Mouse (Mus musculus) embryonic stem cell, embryonic (primary cell): ENCODE measurements around the gene BC048562.

Experiments
- CTCF ChIA-PET, 4 experiments: fragments of 300-600 bp in 2 of 4; fragments of 350-600 bp in 2 of 4; sonication (Branson Sonifier 250); formaldehyde crosslinking; loops; one replicate each; lab custom pipeline; 2022; ENCODE audit warnings: inconsistent platforms in 2 of 4; lab: Charles Lee
- POLR2A ChIA-PET, 4 experiments: fragments of 300-600 bp in 2 of 4; fragments of 350-600 bp in 2 of 4; sonication (Branson Sonifier 250); formaldehyde crosslinking; loops; one replicate each; lab custom pipeline; 2022; ENCODE audit warnings: antibody characterized with exemption in 4 of 4, inconsistent platforms in 1 of 4; lab: Charles Lee

Gene BC048562

DNA sequence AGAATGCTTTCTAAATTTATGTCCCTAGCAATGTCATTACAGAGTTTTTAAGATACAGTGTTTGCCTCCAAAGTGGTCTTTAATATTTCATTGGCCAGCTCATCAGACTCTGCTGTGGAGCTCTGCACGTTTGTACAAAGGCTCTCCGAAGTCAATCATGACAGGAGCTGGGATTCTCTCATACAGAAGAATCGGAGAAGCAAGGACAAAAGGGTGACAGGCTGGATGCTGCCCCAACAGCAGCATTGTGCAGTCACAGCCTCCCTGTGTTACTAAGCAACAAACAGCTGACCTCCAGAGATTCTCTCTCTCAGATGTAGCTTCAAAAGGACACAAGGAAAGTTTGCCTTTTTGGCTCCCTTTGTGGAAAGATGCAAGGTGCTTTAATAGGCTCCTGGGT lies at the start of gene BC048562:
Gene BC048562, plus strand, starts transcription at position 301 of the 400 bp plus-strand sequence.
- ChIA-PET POLR2A (interaction anchor here in 2 of 4 experiments (0.6 to 1.2 kb wide), 3 partner anchors 82 to 130 kb away, joined by 3 to 6 read pairs (median 3); partner anchors contain the start of gene Tcta (in 1 of the 2)), CTCF (interaction anchor here in 2 of 4 experiments (1.7 kb wide), 2 partner anchors 16 to 17 kb away, joined by 5 to 8 read pairs; no protein-coding TSS in a partner anchor)

GRCm38 (mm10) chr9:108386816-108387215 lies 49.5 kb upstream of the BC048562 start:
- ChIA-PET CTCF (interaction anchor here in 1 of 4 experiments (0.6 kb wide), 1 partner anchor 83 kb away, joined by 3 read pairs; no protein-coding TSS in a partner anchor), POLR2A (interaction anchor here in 2 of 4 experiments (0.6 to 3.2 kb wide), 9 partner anchors 12 to 255 kb away, joined by 3 to 17 read pairs (median 4); partner anchors contain the start of genes Gpx1 (in 2 of the 2) and Dag1 (in 1 of the 2))

DNA sequence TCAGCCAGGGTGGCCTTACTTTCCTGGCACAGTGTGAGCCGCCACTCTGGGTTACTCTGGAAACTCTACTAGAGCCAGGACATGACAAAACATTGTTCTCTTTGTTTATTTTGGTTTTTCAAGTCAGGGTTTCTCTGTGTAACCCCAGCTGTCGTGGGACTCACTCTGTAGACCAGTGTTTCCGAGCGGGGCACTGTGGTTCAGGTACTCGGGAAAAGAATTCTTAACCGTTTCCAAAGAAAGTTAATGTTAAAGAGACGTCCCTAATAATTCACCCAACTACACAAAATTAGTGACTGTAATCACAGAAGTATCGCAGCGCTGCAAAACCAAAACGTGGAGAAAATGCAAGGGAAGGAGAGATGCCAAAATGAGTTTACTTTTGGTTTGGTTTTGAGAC lies 47.7 kb upstream of the BC048562 start:
- CTCF ChIA-PET, result interaction anchor here in 1 of 4 experiments (1.2 kb wide), 1 partner anchor 22 kb away, joined by 3 read pairs; no protein-coding TSS in a partner anchor
- POLR2A ChIA-PET, result interaction anchor here in 3 of 4 experiments (0.5 to 2.5 kb wide), 10 partner anchors 11 to 294 kb away, joined by 3 to 12 read pairs (median 3); partner anchors contain the start of genes Gpx1 (in 2 of the 3), Apeh (in 1 of the 3) and Nicn1 (in 1 of the 3)

GRCm38 (mm10) chr9:108389220-108389619 lies 47.1 kb upstream of the BC048562 start:
- ChIA-PET POLR2A (interaction anchor here in 3 of 4 experiments (0.5 to 2.5 kb wide), 13 partner anchors 11 to 295 kb away, joined by 3 to 12 read pairs (median 3); partner anchors contain the start of genes Gpx1 (in 2 of the 3), Apeh (in 1 of the 3) and Nicn1 (in 1 of the 3)), CTCF (interaction anchor here in 1 of 4 experiments (1.2 kb wide), 1 partner anchor 21 kb away, joined by 3 read pairs; no protein-coding TSS in a partner anchor)

DNA sequence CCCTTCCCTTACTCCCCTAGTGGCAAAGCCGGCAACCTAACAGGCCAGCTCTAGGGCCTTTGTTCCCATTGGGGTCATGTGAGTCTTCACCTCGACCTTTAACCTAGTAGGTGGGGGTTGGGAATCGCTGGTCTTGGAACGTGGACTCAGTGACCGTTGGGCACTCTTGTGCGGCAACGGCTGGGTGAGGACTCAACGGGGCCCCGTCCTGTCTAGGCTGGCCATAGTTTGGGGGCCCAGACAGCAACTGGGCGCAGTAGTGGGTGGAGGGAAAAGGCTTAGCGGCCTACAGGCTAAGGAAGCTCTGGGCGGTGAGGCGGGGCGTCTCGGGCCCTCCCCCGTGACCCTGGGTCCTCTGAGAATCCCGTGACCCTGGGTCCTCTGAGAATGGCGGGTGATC lies 43.6 kb upstream of the BC048562 start, which contains the start of gene 1700102P08Rik:
Gene 1700102P08Rik, plus strand, starts transcription at position 130 of the 400 bp plus-strand sequence.
- CTCF ChIA-PET, result interaction anchor here in 3 of 4 experiments (0.7 to 1.7 kb wide), 11 partner anchors 9 to 649 kb away, joined by 3 to 5 read pairs (median 4); partner anchors contain the start of genes Rhoa (in 1 of the 3), Tcta (in 1 of the 3) and Usp19 (in 1 of the 3)
- POLR2A ChIA-PET, result interaction anchor here (0.5 to 5.7 kb wide), 103 partner anchors 9 to 1440 kb away, joined by 3 to 63 read pairs (median 5); partner anchors contain the start of genes Gpx1 (in 3 of the 4), Rhoa (in 3 of the 4), Tcta (in 3 of the 4) and Dag1 (in 2 of the 4)

- ChIA-PET CTCF (no interaction called here), POLR2A (interaction anchor here in 3 of 4 experiments (0.6 to 5.7 kb wide), 50 partner anchors 8 to 1975 kb away, joined by 3 to 63 read pairs (median 6); partner anchors contain the start of genes Gpx1 (in 3 of the 3), Dag1 (in 2 of the 3), Qrich1 (in 2 of the 3) and Rhoa (in 2 of the 3))
Observed at GRCm38 (mm10) chr9:108394191-108394590, 42.1 kb upstream of the BC048562 start.

GRCm38 (mm10) chr9:108395427-108395826 lies 40.9 kb upstream of the BC048562 start:
- ChIA-PET POLR2A (interaction anchor here in 2 of 4 experiments (0.6 to 5.7 kb wide), 8 partner anchors 10 to 253 kb away, joined by 3 to 49 read pairs (median 4); partner anchors contain the start of gene Gpx1 (in 1 of the 2)), CTCF (interaction anchor here in 1 of 4 experiments (0.6 kb wide), 1 partner anchor 23 kb away, joined by 5 read pairs; no protein-coding TSS in a partner anchor)

DNA sequence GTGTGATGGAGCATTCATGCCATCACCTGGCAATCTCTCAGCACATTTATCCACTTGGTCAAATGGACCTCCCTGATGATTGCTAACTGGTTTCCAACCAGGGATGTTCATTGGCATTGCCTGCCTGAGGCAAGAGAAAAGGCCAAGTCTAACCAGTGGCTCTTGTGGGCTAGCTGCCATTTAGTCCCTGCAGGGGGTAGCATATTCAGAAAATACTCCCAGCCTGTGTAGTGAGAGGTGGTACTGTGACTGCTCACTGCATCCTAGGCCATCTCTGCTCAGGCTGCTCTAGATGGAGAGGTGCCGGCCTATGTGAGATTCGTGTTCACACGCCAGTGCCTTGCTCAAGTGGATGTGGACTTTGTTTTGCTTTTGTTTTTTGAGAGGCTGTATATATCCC lies 38.0 kb upstream of the BC048562 start:
- ChIA-PET CTCF (no interaction called here), POLR2A (interaction anchor here in 1 of 4 experiments (1.0 to 1.3 kb wide), 4 partner anchors 11 to 120 kb away, joined by 3 to 4 read pairs (median 3); no protein-coding TSS in a partner anchor)

GRCm38 (mm10) chr9:108401186-108401960 lies 34.9 kb upstream of the BC048562 start:
- CTCF ChIA-PET, result no interaction called here
- POLR2A ChIA-PET, result interaction anchor here in 2 of 4 experiments (1.0 to 4.5 kb wide), 5 partner anchors 8 to 63 kb away, joined by 3 to 36 read pairs (median 4); partner anchors contain the start of genes 1700102P08Rik (in 2 of the 2) and Gpx1 (in 1 of the 2)

GRCm38 (mm10) chr9:108403081-108403480 lies 33.2 kb upstream of the BC048562 start:
- ChIA-PET CTCF (interaction anchor here in 3 of 4 experiments (0.7 to 1.6 kb wide), 3 partner anchors 10 to 157 kb away, joined by 3 to 10 read pairs (median 4); no protein-coding TSS in a partner anchor), POLR2A (interaction anchor here in 3 of 4 experiments (0.6 to 4.5 kb wide), 14 partner anchors 8 to 602 kb away, joined by 3 to 36 read pairs (median 4); partner anchors contain the start of genes 1700102P08Rik (in 3 of the 3) and Ccdc36 (in 1 of the 3))

- CTCF ChIA-PET, result interaction anchor here in 2 of 4 experiments (0.9 to 1.5 kb wide), 3 partner anchors 12 to 120 kb away, joined by 4 to 5 read pairs (median 4); partner anchors contain the start of gene 1700102P08Rik (in 1 of the 2)
- POLR2A ChIA-PET, result interaction anchor here (1.0 to 4.5 kb wide), 16 partner anchors 11 to 244 kb away, joined by 3 to 36 read pairs (median 4); partner anchors contain the start of genes 1700102P08Rik (in 3 of the 4), Arih2 (in 1 of the 4) and Ccdc36 (in 1 of the 4)
Observed at GRCm38 (mm10) chr9:108404451-108404850, 31.8 kb upstream of the BC048562 start.

- CTCF ChIA-PET, result interaction anchor here in 1 of 4 experiments (0.6 kb wide), 1 partner anchor 121 kb away, joined by 5 read pairs; no protein-coding TSS in a partner anchor
- POLR2A ChIA-PET, result interaction anchor here in 2 of 4 experiments (1.1 to 3.7 kb wide), 3 partner anchors 16 to 71 kb away, joined by 3 to 23 read pairs (median 3); partner anchors contain the start of genes 1700102P08Rik (in 1 of the 2) and Gpx1 (in 1 of the 2)
Observed at GRCm38 (mm10) chr9:108409535-108409934, 26.7 kb upstream of the BC048562 start.

DNA sequence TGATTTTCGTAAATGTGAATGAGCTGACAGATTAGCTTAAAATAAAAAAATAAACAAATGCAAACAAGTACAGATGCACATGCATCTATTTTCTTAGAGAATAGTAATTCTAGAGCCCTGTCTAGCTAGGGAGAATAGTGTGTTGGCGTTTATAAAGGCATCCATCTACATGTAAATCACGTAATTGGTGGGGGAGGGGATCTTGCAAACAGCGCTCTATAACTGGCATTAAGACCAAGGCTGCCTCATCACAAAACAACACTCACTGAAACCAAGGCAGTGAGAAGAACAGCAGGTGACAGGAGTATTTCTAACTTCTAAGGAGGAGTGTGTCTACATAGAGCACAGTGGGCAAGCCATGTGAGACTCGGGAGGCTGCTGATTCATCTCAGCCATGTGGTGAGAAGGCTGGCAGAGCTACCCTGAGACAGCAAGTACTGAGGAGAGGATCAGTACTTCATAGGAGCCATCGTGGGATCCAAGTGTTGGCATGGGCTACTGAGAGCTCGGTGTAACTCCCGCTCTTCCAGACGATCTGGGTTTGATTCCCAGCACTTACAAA lies 24.8 kb upstream of the BC048562 start:
- POLR2A ChIA-PET, result interaction anchor here (0.6 to 3.7 kb wide), 17 partner anchors 8 to 388 kb away, joined by 3 to 23 read pairs (median 4); partner anchors contain the start of genes 1700102P08Rik (in 3 of the 4), Gpx1 (in 2 of the 4) and Ccdc36 (in 1 of the 4)
- CTCF ChIA-PET, result interaction anchor here in 3 of 4 experiments (0.6 to 2.7 kb wide), 12 partner anchors 19 to 230 kb away, joined by 3 to 15 read pairs (median 3); partner anchors contain the start of genes 1700102P08Rik (in 1 of the 3) and Nicn1 (in 1 of the 3)

DNA sequence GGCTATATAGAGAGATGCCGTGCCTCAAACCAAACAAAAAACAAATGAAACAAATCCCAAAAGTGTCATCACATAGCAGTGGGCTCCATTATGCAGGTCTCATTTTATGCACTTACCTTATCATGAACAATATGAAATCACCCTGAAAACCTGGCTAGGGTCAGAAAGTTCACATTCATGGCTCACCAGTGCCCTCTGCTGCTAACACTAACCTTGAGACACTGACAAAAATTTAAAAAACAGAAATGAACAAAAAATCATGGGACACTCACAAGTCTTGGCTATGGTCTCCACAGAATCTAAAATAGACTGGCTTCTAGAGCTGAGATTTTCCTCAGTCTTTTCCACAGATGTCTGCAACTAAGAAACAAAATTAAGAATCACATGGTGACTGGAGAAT lies 24.1 kb upstream of the BC048562 start:
- CTCF ChIA-PET, result interaction anchor here in 2 of 4 experiments (0.6 to 2.7 kb wide), 8 partner anchors 40 to 229 kb away, joined by 3 to 15 read pairs (median 3); no protein-coding TSS in a partner anchor
- POLR2A ChIA-PET, result interaction anchor here in 3 of 4 experiments (1.0 to 3.7 kb wide), 11 partner anchors 10 to 128 kb away, joined by 3 to 23 read pairs (median 6); partner anchors contain the start of genes 1700102P08Rik (in 3 of the 3), Gpx1 (in 2 of the 3) and Ccdc36 (in 1 of the 3)

GRCm38 (mm10) chr9:108428384-108428783 lies 7.9 kb upstream of the BC048562 start, which contains the start of gene Ccdc36:
Gene Ccdc36 (minus strand): TSS chr9:108428484.
- CTCF ChIA-PET, result interaction anchor here in 1 of 4 experiments (1.0 to 1.1 kb wide), 2 partner anchors 24 to 227 kb away, joined by 3 to 4 read pairs; no protein-coding TSS in a partner anchor

More at GRCm38 (mm10) chr9:108428384-108428783, 7.9 kb upstream of the BC048562 start, which contains the start of gene Ccdc36:
- POLR2A ChIA-PET, result interaction anchor here in 1 of 4 experiments (0.6 to 2.2 kb wide), 8 partner anchors 8 to 162 kb away, joined by 3 to 10 read pairs (median 4); partner anchors contain the start of genes 1700102P08Rik and Ccdc71
